Mouse (Mus musculus): ENCODE results near the gene Smtn. TPM values are rescaled to one million over a fixed set of nuclear protein-coding genes. Genes with fewer than 3 reads are reported as not detected.

The Smtn gene
- polyA plus RNA-seq, 1 experiment from 2014 or later, result 79.2 TPM

DNA sequence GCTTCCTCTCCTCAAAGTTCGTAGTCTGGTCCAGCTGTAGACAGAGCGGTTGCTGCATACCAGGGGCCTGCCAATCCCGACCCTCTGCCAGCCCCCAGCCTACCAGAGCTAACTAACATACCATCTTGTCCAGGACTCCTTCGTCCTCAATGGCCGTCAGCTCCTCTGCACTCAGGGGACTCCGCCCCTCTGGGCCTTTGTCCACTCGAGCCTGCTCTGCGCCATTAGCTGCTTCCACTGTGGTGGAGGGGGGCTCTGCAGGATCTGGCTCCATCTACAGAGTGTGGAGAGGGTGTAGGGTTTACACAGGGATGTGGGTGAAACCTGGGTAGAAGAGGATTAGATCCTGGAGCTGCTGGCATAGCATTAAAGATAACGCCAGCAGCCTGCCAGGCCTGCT lies 14.2 kb downstream of the Smtn start:
- Histone ChIP-seq H3K36me3 (peaks cover 94% of the 10 kb centered on the region), H3K27ac (no peak overlapping the region), H3K9ac (no peak overlapping the region), H3K4me1 (replicated peaks) (peaks cover 26% of the 10 kb centered on the region), H3K27me3 (no peaks in the 10 kb centered on the region), H3K4me2 (no peak overlapping the region), H3K9me3 (replicated peaks) (no peaks in the 10 kb centered on the region), H3K4me3 (no peak overlapping the region)
- ATAC-seq (replicated peaks; ENCODE audit: insufficient number of reproducible peaks, insufficient read depth, low FRiP score, low read depth), result no peak
- 82% methylated on average over 9 of the region's 9 CpGs for WGBS

DNA sequence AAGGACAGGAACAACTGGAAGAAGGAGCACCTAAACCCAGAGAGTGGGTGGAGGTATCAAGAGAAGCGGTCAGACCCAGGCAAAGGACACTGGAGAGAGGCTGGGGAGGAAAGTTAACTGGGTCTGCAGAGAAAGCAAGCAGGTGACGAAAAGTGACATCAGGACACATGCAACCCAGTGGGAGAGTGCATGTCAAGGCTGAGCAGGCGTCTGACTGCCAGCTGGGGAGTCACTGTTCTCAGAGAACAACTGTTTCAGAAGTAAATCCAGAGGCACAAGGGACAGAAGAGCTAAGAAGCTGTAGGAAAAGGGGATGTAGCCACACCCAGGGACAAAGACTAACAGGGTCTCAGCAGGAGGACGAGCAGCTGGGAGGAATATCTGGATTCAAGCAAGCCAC lies 14.9 kb downstream of the Smtn start:
- ATAC-seq (replicated peaks; ENCODE audit: insufficient number of reproducible peaks, insufficient read depth, low FRiP score, low read depth), result no peak

DNA sequence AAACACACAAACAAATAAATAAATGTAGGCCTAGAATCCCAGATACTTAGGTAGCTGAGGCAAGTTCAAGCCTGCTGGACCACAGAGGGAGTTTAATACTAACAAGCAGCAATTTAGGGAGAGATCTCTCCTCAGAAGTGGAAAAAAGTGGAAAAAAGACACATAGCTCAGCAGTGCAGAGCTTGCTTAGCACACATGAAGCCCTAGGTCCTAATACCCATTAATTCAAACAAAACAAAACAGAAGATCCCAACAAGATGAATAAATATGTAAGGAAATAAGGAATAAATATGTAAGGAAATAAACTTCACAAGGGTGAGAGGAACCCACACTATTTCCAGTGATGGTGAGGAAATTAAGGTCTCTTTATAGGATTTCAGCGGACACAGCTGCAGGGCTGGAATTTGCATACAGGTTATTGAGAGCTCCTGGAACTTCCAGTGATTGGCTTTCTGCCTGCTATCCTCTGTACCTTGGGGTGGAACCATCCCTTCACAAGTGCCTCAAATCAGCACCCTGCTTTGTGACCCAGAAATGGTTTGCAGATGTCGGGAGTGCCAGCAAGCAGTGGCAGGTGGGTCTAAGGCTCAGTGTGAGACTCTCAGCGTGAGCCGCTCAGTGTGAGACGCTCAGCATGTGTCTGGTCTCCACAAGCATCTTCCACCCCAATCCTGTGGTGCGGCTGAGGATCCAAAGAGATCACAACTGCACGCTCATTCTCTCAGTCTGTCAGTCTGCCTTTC lies 16.4 kb downstream of the Smtn start:
- Histone ChIP-seq H3K27me3 (no peaks in the 10 kb centered on the region), H3K9me3 (replicated peaks) (no peaks in the 10 kb centered on the region), H3K4me2 (no peak overlapping the region), H3K36me3 (peaks cover 85% of the 10 kb centered on the region), H3K27ac (no peak overlapping the region), H3K4me1 (replicated peaks) (peaks cover 33% of the 10 kb centered on the region), H3K9ac (no peak overlapping the region), H3K4me3 (no peak overlapping the region)
- no peak for ATAC-seq (replicated peaks; ENCODE audit: insufficient number of reproducible peaks, insufficient read depth, low FRiP score, low read depth)
- 80% methylated on average over 7 of the region's 7 CpGs for WGBS

More for the DNA sequence above, 14.9 kb downstream of the Smtn start:
- Histone ChIP-seq H3K4me3 (no peak overlapping the region), H3K4me1 (replicated peaks) (peaks cover 26% of the 10 kb centered on the region), H3K9ac (no peak overlapping the region), H3K27me3 (no peaks in the 10 kb centered on the region), H3K4me2 (no peak overlapping the region), H3K36me3 (peaks cover 94% of the 10 kb centered on the region), H3K9me3 (replicated peaks) (no peaks in the 10 kb centered on the region), H3K27ac (no peak overlapping the region)
- 87% methylated on average over 4 of the region's 4 CpGs for WGBS

DNA sequence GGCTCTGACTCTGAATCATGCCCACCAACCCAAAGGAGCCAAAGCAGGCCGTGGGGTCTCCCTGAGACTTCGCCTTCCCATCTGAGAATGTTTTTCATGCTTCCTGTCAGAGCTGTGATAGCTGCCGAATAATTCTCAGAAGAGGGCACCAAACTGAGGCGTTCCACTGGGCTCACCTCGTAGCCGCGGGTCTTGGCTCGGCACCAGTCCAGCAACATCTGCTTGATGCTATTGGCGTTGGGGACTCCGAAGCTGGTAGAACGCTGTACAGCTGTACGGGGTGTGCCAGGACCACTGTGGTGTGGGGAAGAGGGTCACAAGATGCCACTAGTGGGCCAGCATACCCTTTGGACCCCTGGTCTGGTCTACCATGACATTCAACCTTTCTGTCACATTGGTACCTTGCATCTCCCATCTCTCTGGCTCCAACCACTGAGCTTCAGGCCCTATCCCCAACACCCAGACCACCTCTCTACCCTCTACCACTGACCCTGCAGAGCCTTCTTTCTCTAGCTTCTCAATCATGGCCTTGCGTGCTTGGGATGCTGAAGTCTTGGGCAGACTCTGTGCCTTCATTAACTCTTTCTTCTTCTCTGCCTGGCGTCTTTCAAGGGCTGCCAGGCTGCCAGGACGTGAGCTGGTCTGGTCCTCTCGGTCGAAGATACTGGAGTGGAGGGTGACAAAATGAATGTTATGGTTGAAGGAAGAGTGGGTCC lies 18.0 kb downstream of the Smtn start:
- peaks cover 71% of the 10 kb centered on the region for H3K36me3 ChIP-seq
- H3K9ac ChIP-seq, result no peak overlapping the region
- 93% methylated on average over 17 of the region's 17 CpGs for WGBS
- H3K4me2 ChIP-seq, result no peak overlapping the region
- H3K4me1 ChIP-seq (replicated peaks), result peaks cover 29% of the 10 kb centered on the region
- no peaks in the 10 kb centered on the region for H3K27me3 ChIP-seq
- no peak for ATAC-seq (replicated peaks; ENCODE audit: insufficient number of reproducible peaks, insufficient read depth, low FRiP score, low read depth)
- H3K4me3 ChIP-seq, result no peak overlapping the region
- H3K9me3 ChIP-seq (replicated peaks), result no peaks in the 10 kb centered on the region
- H3K27ac ChIP-seq, result no peak overlapping the region

DNA sequence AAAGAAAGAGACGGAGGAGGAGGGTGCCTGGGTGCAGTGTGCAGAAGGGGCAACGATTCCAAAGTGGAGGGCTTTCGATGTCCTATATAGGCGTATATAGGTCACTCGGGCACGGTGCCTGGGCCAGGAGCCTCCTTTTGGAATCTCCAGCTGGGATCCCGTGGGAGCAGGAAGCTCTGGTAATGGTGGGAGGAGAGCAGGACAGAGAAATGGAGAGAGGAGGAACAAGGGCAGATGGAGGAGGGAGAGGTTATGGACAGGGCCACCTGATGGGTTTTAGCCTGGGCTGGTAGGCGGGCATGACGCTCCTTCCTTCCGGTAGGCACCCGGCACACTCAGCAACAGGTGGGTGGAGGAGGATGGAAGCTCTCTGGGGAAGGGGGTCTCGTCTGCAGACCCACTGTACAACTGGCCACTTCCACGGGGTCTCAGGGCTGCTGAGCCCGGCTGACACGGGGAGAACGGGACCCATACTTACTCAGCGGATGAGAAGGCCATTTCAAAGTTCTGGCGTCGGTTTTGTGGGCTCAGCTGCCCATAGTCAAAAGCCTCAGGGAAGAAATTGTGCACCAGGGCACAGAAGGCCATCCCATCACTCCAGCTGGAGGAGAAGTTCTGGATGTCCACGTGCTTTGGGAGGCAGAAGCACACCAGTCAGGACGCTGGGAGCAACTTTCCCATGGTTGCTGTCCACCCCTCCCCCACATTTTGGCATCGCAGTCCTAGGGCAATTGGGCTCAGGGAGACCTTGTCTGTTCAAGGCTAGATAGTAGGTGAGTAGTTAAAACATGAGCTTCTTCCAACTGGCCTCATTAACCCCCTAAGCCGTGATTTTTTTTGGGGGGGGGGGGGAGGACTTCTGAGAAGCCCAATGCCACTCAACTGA lies 18.8 kb downstream of the Smtn start:
- 85% methylated on average over 23 of the region's 23 CpGs for whole genome bisulfite sequencing
- peaks cover 64% of the 10 kb centered on the region for H3K36me3 ChIP-seq

DNA sequence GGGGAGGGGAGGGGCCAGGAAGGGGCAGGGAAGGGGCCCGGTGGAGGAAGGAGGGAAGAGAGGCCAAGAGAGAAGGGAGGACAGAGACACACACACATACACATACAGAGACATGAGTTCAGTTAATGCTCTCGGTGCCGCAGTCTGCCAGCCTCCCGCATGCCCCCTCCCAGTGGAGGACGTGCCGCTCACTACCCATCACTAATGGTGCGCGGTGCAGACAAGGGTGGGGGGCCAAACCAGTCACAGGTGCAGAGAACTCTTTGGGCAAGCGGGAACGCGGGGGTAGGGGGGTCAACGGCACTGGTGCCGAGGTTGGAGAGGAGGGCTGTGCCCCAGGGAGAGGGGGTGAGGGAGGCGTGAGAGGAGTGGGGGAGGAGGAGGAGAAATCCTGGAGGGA lies 19.5 kb downstream of the Smtn start:
- H3K9ac ChIP-seq, result no peak overlapping the region
- 70% methylated on average over 14 of the region's 14 CpGs for WGBS

More for the DNA sequence above, 18.8 kb downstream of the Smtn start:
- ATAC-seq (replicated peaks; ENCODE audit: insufficient number of reproducible peaks, insufficient read depth, low FRiP score, low read depth), result no peak
- Histone ChIP-seq H3K4me2 (no peak overlapping the region), H3K4me3 (no peak overlapping the region), H3K9ac (no peak overlapping the region), H3K9me3 (replicated peaks) (no peaks in the 10 kb centered on the region), H3K4me1 (replicated peaks) (peaks cover 29% of the 10 kb centered on the region), H3K27ac (no peak overlapping the region), H3K27me3 (no peaks in the 10 kb centered on the region)

DNA sequence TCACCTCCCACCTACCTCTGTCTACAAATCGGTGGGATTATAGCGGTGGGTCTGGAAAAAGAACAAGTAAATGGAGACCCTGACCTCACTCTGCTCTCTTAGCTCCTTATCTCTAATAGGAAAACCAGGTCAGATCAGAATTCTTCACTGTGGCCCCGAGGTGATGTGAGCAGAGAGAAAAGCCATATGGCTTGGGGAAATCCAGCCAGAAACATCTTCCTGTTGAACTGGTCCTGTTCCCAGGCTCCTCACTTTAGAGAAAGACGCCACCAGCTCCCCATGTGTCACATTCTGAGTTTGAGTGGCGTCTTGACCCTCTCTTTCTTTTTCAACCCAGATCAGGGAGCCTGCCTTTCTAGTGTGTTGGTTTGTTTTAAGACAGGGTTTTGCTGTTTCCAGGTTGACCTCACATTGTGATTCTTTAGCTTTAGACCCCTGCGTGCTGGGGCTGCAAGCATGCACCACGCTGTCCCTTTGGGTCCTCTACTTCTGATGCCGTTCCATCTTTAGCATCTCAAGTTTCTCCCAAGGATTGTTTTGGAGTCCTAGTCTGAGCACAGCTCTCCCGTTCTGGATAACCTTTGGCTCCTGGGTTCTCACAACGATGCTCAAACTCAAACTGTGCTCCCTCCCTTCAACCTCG lies 20.5 kb downstream of the Smtn start:
- WGBS, result 57% methylated on average over 11 of the region's 11 CpGs
- peaks cover 47% of the 10 kb centered on the region for H3K36me3 ChIP-seq
- no peak for ATAC-seq (replicated peaks; ENCODE audit: insufficient number of reproducible peaks, insufficient read depth, low FRiP score, low read depth)

More for the DNA sequence above, 19.5 kb downstream of the Smtn start:
- no peak overlapping the region for H3K4me2 ChIP-seq
- no peak for ATAC-seq (replicated peaks; ENCODE audit: insufficient number of reproducible peaks, insufficient read depth, low FRiP score, low read depth)
- no peak overlapping the region for H3K4me3 ChIP-seq
- no peaks in the 10 kb centered on the region for H3K27me3 ChIP-seq
- H3K4me1 ChIP-seq (replicated peaks), result peaks cover 30% of the 10 kb centered on the region
- H3K27ac ChIP-seq, result no peak overlapping the region; the same call in 1 of the 2 replicates
- peaks cover 57% of the 10 kb centered on the region for H3K36me3 ChIP-seq
- no peaks in the 10 kb centered on the region for H3K9me3 ChIP-seq (replicated peaks)

DNA sequence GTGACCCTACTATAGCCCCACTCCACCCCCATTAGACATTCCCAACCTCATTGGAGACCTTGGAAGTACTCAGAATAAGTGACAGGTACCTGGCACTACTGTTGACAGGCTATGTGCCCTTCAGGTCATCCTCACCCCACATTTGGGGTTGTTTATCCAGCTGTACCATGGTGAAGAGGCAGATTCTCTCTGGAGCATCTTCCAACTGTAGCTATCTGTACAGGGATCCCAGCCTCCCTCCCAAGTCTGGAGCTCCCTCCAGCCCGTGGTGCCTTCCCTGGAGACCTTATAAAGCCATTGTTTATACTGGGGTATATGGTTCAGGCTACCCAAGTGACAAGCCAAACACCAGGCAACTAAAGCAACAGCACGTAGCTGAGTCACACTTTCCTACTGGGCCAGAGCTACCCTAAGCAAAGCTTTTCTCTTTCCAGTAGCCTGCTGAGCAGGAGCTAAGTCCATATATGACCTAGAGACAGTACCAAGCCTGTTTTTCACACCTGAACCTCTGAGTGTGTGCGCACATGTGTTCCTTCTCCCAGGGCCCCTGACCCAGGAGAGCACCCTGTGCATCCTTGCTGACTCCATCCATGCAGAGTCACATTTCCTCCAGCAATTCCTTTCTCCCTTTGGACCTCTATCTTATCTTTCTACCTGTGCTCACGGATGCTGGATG lies 21.2 kb downstream of the Smtn start:
- Histone ChIP-seq H3K4me2 (no peak overlapping the region), H3K27me3 (no peaks in the 10 kb centered on the region), H3K9ac (no peak overlapping the region), H3K36me3 (peaks cover 40% of the 10 kb centered on the region), H3K4me1 (replicated peaks) (peaks cover 43% of the 10 kb centered on the region), H3K9me3 (replicated peaks) (no peaks in the 10 kb centered on the region), H3K4me3 (no peak overlapping the region), H3K27ac (no peak overlapping the region)
- WGBS, result 56% methylated on average over 4 of the region's 4 CpGs
- no peak for ATAC-seq (replicated peaks; ENCODE audit: insufficient number of reproducible peaks, insufficient read depth, low FRiP score, low read depth)

More for the DNA sequence above, 20.5 kb downstream of the Smtn start:
- H3K4me1 ChIP-seq (replicated peaks), result peaks cover 37% of the 10 kb centered on the region
- no peak overlapping the region for H3K27ac ChIP-seq
- H3K27me3 ChIP-seq, result no peaks in the 10 kb centered on the region
- H3K9me3 ChIP-seq (replicated peaks), result no peaks in the 10 kb centered on the region
- no peak overlapping the region for H3K4me3 ChIP-seq
- no peak overlapping the region for H3K4me2 ChIP-seq
- H3K9ac ChIP-seq, result no peak overlapping the region

DNA sequence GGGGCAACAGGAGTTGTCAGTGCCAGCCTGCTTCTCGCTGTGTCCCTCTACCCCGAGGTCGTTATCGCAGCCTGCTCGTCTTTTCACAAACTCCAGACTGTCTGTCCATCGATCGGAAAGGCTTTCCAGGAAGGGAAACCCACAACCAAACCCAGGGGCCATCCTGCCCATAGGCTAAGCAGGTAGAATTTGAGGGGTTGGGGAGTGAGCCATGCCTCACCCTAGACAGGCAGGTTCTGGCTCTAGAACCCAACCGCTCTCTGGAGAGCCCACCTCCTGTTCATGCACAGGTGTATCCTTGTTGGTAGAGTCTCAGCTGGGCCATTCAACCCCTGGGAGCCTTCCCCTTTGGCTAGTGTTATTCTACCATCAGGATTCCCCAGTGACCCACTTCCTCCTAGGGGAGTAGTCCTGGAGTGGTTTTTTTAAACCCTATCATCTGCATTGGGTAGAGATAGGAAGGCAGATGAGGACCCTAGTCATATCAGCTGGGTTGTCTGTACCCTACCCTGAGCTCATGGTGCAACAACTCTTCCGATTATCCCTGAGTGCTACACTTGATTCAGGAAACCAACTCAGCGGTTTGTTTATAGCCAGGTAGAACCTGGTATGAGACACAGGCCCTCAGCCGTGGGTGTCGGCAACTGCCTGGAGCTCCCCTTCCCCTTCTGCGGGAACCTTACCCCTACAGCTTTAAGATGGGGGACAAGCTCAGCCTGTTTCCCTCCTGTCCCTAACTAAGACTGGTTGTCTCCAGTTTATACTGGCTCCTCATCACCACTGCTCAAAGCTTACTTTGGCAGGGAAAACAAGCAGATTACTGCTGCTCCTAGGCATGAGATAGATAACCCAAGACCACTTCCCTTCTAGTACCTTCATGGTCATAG lies 22.3 kb downstream of the Smtn start:
- H3K9me3 ChIP-seq (replicated peaks), result no peaks in the 10 kb centered on the region
- no peak overlapping the region for H3K9ac ChIP-seq
- H3K4me3 ChIP-seq, result peak overlapping the region; percentile 40
- peaks cover 46% of the 10 kb centered on the region for H3K4me1 ChIP-seq (replicated peaks)
- ATAC-seq (replicated peaks; ENCODE audit: insufficient number of reproducible peaks, insufficient read depth, low FRiP score, low read depth), result no peak
- 45% methylated on average over 13 of the region's 13 CpGs for WGBS
- H3K27ac ChIP-seq, result 0 out of 2 replicates have a peak overlapping the region, but pooled peaks have one; percentile 15
- no peaks in the 10 kb centered on the region for H3K27me3 ChIP-seq
- peaks cover 29% of the 10 kb centered on the region for H3K36me3 ChIP-seq
- peak overlapping the region; percentile 74 for H3K4me2 ChIP-seq
